Mouse (Mus musculus) midbrain, embryonic 10.5 days (tissue): ENCODE measurements around the gene Ube2g2. TPM values are rescaled to one million over a fixed set of nuclear protein-coding genes. Genes with fewer than 3 reads are reported as not detected.

Experiments used
- DNase-seq: peaks from one replicate; pipeline ENCODE4 v3.0.0-alpha.2; 2017; ENCODE audit warnings: low spot score
- H3K27ac ChIP-seq: fragments of 300-500 bp; sonication (generic); replicated peaks from 2 replicates; pipeline ENCODE4 v1.5.1; 2016; ENCODE audit warnings: mild to moderate bottlenecking
- H3K27me3 ChIP-seq: fragments of 300-500 bp; sonication (generic); 2 replicates; pipeline ENCODE4 v1.6.1; 2016; ENCODE audit warnings: low read depth, mild to moderate bottlenecking; ENCODE audit not compliant: poor library complexity, severe bottlenecking
- H3K36me3 ChIP-seq: fragments of 300-500 bp; sonication (generic); 2 replicates; pipeline ENCODE4 v1.6.1; 2016; ENCODE audit warnings: mild to moderate bottlenecking, moderate library complexity
- H3K4me1 ChIP-seq: fragments of 300-500 bp; sonication (generic); 2 replicates; pipeline ENCODE4 v1.6.1; 2016
- H3K4me3 ChIP-seq: fragments of 300-500 bp; sonication (generic); 2 replicates; pipeline ENCODE4 v1.5.1; 2016; ENCODE audit warnings: mild to moderate bottlenecking, moderate library complexity
- H3K9me3 ChIP-seq: fragments of 300-500 bp; sonication (generic); replicated peaks from 2 replicates; pipeline ENCODE4 v1.6.1; 2016; ENCODE audit warnings: mild to moderate bottlenecking
- WGBS: fragments of 180-500 bp; shearing (Covaris S2); methylation state at CpG from one replicate; pipeline ENCODE4 v1.1.7; 2016; 5-methylcytosine and 5-hydroxymethylcytosine counted together
- polyA plus RNA-seq: library from polyadenylated mRNA; unstranded; fragments of >200 nt; fragmentation: Nextera tagmentation; extraction: Ambion mirVana; gene quantifications from 2 replicates; pipeline ENCODE4 v1.2.1, GENCODE M21; 2016

Ube2g2 gene
- polyA plus RNA-seq, 1 experiment from 2014 or later: 104 TPM

DNA sequence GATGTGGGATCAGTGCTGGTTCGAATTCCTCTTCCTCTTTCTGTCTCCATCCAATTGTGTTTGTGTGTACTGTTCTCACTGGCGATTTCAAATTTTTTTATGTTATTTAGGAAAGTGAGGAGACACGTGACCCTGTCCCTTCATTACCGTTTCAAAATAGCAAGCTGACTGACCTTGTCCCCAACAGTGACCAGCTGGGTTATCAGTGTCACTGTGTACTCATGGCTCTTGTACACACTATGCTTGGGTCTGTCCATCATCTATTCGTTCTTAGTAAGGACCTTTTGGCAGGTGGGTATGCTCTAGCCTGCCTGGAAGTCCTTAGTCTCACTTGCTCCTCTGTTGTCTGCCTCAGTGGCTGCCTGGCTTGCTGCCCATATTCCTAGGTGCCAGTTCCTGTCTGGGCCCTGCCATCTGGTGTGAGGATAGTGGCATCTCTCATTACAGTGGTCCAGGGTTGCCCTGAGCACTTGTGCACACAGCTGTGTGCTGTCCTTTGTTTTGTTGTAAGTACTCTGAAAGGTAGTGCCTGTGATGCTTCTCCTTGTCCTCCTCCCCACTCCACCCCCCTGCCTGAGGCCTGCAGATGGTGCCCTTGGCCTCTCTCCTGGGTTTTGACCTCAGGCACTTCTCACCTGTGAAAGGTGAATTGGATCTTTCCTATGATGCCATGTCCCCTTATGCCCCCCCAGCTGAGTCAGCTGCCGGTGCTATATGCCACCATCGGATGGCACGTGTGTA lies 11.7 kb upstream of the Ube2g2 start:
- DNase-seq: no peak
- Histone ChIP-seq H3K27ac (no peak overlapping the region), H3K27me3 (no peaks in the 10 kb centered on the region), H3K4me1 (peaks cover 19% of the 10 kb centered on the region), H3K36me3 (peaks cover 79% of the 10 kb centered on the region), H3K9me3 (no peaks in the 10 kb centered on the region), H3K4me3 (no peak overlapping the region)
- 93% methylated on average over 8 of the region's 8 CpGs for WGBS

DNA sequence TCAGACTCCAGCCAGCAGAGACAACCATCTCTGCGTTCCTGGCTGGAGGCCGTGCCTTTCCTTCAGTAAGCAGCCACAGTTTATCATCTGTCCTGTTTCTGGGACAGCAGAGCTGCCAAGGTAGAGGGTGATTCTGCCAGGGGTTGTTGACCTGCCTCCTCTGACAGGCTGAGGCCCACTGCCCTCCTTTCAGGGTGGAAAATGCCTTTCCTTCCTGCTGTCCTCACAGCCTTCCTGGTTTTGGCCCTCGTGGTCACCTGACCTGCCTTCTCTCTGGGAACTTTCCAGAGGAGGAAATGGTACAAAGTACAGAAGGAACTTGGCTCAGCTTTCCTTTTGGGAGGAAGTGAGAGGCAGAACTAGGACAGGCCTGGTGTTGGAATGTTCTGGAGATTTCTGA lies 8.7 kb upstream of the Ube2g2 start:
- Histone ChIP-seq H3K9me3 (no peaks in the 10 kb centered on the region), H3K27ac (no peak overlapping the region), H3K4me1 (0 out of 2 replicates have a peak, but pooled peaks cover 3% of the 10 kb centered on the region), H3K36me3 (peaks cover 98% of the 10 kb centered on the region), H3K27me3 (no peaks in the 10 kb centered on the region), H3K4me3 (no peak overlapping the region)
- no peak for DNase-seq
- WGBS: 93% methylated on average over 3 of the region's 3 CpGs

DNA sequence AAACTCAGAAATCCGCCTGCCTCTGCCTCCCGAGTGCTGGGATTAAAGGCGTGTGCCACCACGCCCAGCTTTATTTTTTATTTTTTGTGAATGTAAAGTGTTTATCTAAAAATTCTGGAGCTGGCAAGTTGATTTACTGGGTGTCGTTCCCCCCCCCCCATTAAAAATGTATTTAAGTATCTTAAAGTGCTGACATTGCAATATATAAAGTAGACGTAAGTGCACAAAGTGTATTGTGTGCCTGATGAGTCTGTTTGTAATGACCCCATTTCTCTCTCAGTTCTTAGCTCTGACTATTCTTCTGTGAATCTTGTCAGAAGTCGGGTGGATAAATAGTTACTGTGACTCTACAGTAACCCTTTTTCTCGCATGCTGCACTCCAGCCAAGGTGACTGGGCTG lies 6.4 kb upstream of the Ube2g2 start:
- Histone ChIP-seq H3K9me3 (no peaks in the 10 kb centered on the region), H3K27me3 (no peaks in the 10 kb centered on the region), H3K36me3 (peaks cover 92% of the 10 kb centered on the region), H3K4me3 (no peak overlapping the region), H3K4me1 (no peaks in the 10 kb centered on the region), H3K27ac (no peak overlapping the region)
- WGBS: 93% methylated on average over 8 of the region's 8 CpGs
- no peak for DNase-seq

DNA sequence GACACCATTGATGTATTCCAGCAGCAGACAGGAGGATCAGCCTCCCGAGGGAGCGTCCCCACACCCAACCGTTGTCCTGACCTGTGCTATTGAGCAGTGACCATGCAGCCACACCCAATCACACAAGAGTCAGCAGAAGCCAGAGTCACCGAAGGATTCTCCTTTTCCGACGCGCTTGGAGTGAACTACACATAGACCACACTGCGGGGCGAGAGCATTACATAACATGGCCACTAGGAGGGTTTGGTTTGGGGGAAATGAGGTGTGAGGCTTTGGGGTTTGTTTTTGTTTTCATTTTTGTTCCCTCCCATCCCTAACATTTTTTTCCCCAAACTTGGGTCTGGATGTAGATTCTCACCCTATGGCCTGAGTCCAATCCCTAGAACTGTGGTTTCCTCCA lies 5.9 kb upstream of the Ube2g2 start:
- H3K9me3 ChIP-seq: no peaks in the 10 kb centered on the region
- no peak overlapping the region for H3K27ac ChIP-seq
- no peak for DNase-seq
- H3K4me3 ChIP-seq: no peak overlapping the region
- WGBS: 95% methylated on average over 9 of the region's 9 CpGs
- peaks cover 87% of the 10 kb centered on the region for H3K36me3 ChIP-seq
- H3K4me1 ChIP-seq: no peaks in the 10 kb centered on the region
- no peaks in the 10 kb centered on the region for H3K27me3 ChIP-seq

DNA sequence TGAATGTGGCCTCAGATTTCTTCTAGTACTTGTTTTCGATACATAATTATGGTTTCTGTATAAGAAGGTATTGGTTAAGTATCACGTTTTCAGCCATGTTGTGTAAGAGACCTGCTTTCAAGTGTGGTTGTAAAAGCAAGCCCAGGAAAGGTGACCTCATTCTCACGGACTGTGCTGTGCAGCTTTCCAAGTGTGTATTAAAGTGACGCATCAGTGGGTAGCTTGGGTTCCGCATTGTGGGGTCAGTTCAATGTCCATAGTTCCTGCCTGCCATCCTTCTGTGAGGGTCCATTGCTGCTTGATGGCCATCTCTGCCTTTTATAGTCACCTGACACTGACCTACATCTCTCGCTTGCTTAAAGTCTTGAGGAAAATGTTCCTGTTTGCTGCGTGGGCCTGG lies 5.1 kb upstream of the Ube2g2 start:
- Histone ChIP-seq H3K36me3 (peaks cover 80% of the 10 kb centered on the region), H3K4me3 (no peak overlapping the region), H3K27ac (no peak overlapping the region), H3K27me3 (no peaks in the 10 kb centered on the region), H3K4me1 (peaks cover 5% of the 10 kb centered on the region), H3K9me3 (no peaks in the 10 kb centered on the region)
- DNase-seq: no peak
- 98% methylated on average over 7 of the region's 7 CpGs for whole genome bisulfite sequencing

DNA sequence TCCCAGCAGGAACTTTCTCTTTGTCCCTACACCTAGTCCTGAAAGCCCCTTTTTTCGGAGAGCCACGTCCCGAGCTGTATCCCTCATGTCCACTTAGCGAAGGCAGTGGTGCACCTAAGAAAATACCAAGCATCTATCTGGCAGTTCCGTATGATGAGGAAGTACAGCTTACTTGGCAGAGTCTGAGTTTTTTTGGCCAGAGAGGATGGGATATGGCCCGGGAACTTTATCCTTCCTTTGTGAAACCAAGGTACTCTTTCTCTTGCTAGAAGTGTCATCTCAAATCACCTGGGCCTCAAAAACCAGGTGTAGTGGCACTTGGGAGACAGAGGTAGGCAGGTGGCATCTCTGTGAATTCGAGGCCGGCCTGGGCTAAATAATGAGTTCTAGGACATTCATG lies 529 bp upstream of the Ube2g2 start:
- DNase-seq: peak; percentile 18
- WGBS: 76% methylated on average over 8 of the region's 8 CpGs
- peaks cover 47% of the 10 kb centered on the region for H3K36me3 ChIP-seq
- H3K4me3 ChIP-seq: peak overlapping the region; percentile 78
- H3K27ac ChIP-seq: peak overlapping the region; percentile 90
- no peaks in the 10 kb centered on the region for H3K9me3 ChIP-seq
- H3K4me1 ChIP-seq: peaks cover 33% of the 10 kb centered on the region
- H3K27me3 ChIP-seq: no peaks in the 10 kb centered on the region

DNA sequence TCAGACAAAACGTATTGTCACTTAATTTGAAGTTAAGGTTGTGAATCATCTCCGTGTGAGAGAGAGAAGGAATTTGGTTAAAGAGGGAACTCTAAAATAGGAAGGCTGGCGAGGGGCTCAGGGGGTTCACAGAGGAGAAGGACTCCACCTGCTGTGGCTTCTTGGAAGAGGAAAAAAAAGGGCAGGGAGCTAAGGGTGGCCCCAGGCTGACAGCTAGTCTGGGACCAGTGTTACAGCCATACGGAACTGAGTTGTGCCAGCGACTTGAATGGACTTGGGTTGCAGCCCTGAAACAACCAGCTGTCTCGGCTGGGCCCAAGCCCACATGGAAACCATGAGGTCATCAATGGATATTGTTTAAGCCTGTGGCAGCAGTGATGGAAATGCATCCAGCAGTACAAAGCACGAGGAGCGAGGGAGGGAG lies 1.0 kb downstream of the Ube2g2 start:
- no peak for DNase-seq
- Histone ChIP-seq H3K4me3 (peak overlapping the region; percentile 78), H3K4me1 (peaks cover 33% of the 10 kb centered on the region), H3K27ac (peak overlapping the region; percentile 90), H3K36me3 (peaks cover 35% of the 10 kb centered on the region), H3K9me3 (no peaks in the 10 kb centered on the region), H3K27me3 (no peaks in the 10 kb centered on the region)
- WGBS: 21% methylated on average over 8 of the region's 8 CpGs

DNA sequence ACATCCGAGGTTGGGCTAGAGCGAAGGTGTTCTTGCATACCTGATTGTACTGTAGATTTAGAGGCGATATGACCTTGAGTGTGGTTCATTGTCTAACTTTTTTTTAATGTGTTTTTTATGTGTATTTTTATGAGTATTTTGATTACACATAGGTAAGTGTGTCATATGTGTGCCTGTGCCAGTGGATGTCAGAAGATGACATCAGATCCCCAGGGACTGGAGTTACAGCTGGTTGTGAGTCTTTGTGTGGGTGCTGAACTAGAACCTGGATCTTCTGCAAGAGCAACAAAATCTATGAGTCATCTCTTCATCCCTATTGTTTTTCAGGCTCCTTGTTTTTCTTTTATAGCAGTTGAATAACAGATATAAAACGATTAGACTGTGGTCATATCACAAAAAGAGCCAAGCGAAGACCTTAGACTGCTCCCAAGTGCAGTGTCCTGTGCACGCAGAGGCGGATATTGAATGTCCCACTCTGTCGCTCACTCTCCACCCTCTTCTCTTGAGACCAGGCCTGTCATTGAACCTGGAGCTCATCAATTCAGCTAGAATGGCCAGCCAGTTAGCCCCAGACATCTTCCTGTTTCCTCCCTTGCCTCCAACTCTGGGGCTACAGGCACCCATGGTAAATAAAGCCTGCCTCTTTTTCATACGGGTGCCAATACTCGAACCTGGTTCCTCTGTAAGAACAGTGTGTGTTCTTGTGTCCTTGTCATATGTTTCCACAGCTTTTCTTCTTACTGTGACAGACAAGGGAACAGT lies 1.7 kb downstream of the Ube2g2 start:
- peaks cover 33% of the 10 kb centered on the region for H3K4me1 ChIP-seq
- peaks cover 28% of the 10 kb centered on the region; the same call in 1 of the 2 replicates for H3K36me3 ChIP-seq
- no peak for DNase-seq
- WGBS: 92% methylated on average over 10 of the region's 10 CpGs
- H3K27me3 ChIP-seq: no peaks in the 10 kb centered on the region
- peak overlapping the region; percentile 78 for H3K4me3 ChIP-seq
- H3K9me3 ChIP-seq: no peaks in the 10 kb centered on the region
- H3K27ac ChIP-seq: peak overlapping the region; percentile 90

DNA sequence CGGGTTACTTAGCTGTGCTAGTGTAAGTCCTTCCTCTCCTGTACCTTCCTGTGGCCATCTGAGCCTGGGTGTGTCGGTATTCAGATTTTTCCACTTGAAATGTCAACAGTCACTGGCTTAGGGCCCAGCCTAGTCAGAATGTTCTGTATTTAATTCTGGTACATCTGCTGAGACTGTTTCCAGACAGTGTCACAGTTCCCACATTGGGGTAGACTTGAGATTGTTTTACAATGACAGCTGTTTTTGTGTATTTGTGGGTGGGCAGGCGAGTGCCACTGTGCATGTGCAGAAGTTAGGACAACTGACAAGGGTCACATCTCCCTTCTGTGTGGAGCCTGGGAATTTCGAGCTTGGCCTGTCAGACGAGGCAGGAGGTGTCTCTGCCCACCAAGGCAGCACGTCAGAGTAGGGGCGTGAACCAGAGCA lies 2.5 kb downstream of the Ube2g2 start:
- Histone ChIP-seq H3K36me3 (peaks cover 21% of the 10 kb centered on the region; the same call in 1 of the 2 replicates), H3K9me3 (no peaks in the 10 kb centered on the region), H3K27me3 (no peaks in the 10 kb centered on the region), H3K27ac (no peak overlapping the region), H3K4me3 (no peak overlapping the region), H3K4me1 (peaks cover 33% of the 10 kb centered on the region)
- DNase-seq: no peak
- 87% methylated on average over 7 of the region's 7 CpGs for WGBS

DNA sequence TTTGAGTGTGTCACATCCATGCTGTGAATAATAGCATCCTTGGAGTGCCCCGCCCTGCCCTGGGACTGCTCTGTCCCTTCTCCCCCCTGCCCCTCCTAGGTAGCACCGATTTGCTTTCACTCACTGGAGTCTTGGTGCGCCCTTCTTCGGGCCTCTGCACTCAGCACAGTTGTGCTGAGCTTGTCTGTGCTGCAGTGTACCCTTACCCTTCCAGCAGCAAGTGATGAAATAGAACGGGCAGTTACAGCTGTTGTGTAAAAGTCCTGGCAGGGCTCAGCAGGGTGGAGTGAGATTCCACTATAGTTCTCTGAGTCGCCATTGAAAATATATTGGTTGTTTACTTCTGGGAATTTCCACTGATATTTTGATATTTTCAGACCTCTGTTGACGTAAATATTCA lies 4.0 kb downstream of the Ube2g2 start:
- H3K9me3 ChIP-seq: no peaks in the 10 kb centered on the region
- no peak overlapping the region for H3K4me3 ChIP-seq
- DNase-seq: no peak
- H3K36me3 ChIP-seq: peaks cover 24% of the 10 kb centered on the region
- peaks cover 33% of the 10 kb centered on the region for H3K4me1 ChIP-seq
- no peak overlapping the region for H3K27ac ChIP-seq
- 85% methylated on average over 7 of the region's 7 CpGs for WGBS
- no peaks in the 10 kb centered on the region for H3K27me3 ChIP-seq

DNA sequence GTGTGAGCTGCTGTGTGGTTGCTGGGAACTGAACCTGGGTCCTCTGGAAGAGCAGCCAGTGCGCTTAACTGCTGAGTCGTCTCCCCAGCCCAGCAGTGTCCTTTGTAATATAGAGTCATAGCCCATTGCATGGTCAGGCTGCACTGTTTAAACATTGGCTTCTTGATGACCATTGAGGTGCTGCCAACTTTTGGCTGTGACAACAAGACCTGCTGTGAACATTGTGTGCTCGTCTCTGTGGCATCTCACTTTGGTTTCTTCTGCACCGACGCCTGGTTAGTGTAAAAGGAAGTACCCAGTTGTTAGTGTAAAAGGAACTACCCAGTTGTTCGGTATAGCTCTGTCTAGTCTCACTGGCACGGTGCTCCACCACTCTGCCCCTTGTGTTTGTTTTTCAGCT lies 4.5 kb downstream of the Ube2g2 start:
- H3K27me3 ChIP-seq: no peaks in the 10 kb centered on the region
- H3K9me3 ChIP-seq: no peaks in the 10 kb centered on the region
- no peak overlapping the region for H3K27ac ChIP-seq
- no peak overlapping the region for H3K4me3 ChIP-seq
- peaks cover 29% of the 10 kb centered on the region for H3K36me3 ChIP-seq
- peaks cover 31% of the 10 kb centered on the region for H3K4me1 ChIP-seq
- 80% methylated on average over 7 of the region's 7 CpGs for WGBS
- no peak for DNase-seq

DNA sequence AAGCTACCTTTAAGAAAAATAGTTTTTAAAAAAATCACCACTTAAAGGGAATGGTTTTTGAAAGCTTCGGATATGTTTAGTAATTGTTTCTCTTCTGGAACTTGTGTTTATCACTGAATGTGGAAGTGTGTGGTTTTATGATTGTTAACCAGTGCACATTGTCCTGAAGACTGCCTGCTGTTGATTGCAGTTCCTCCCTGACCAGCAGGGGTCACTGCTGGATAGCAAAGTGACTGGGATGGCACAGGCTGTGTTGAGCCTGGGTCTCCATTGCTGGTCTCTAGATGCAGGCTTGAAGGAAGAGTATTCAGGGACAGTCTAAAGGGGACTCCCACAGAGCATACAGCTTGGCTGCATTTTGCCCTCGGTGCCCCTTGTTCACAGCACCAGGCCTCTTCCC lies 5.4 kb downstream of the Ube2g2 start:
- Histone ChIP-seq H3K27ac (no peak overlapping the region), H3K4me1 (peaks cover 27% of the 10 kb centered on the region), H3K9me3 (no peaks in the 10 kb centered on the region), H3K36me3 (peaks cover 36% of the 10 kb centered on the region), H3K27me3 (no peaks in the 10 kb centered on the region), H3K4me3 (no peak overlapping the region)
- WGBS: 27% methylated on average over 2 of the region's 2 CpGs
- peak; percentile 74 for DNase-seq

DNA sequence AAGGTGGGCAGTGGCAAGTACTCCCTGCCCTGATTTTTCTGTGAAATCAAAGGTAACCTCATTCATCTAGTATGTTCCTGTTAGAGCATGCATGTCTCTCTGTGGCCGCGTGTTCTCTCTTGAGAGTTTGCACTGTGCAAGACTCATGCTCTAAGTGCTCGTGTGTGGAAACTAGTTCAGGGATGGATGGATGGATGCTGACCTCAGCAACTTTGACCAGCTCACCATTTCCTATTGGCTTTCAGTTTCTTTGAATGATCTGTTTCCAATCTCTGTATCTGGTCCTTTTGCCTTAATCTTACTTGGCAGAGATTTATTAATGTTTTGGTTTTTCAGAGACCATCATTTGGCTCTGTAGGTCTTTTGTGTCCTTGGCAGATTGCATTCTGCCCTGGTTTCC lies 7.1 kb downstream of the Ube2g2 start:
- H3K9me3 ChIP-seq: no peaks in the 10 kb centered on the region
- no peaks in the 10 kb centered on the region for H3K27me3 ChIP-seq
- peaks cover 16% of the 10 kb centered on the region for H3K4me1 ChIP-seq
- WGBS: 96% methylated on average over 3 of the region's 3 CpGs
- H3K4me3 ChIP-seq: no peak overlapping the region
- H3K27ac ChIP-seq: no peak overlapping the region
- no peak for DNase-seq
- H3K36me3 ChIP-seq: peaks cover 49% of the 10 kb centered on the region
